Mouse (Mus musculus): ENCODE measurements at regions not wholly inside any gene's neighbourhood (a gene's known extent, or its start where the extent isn't known, plus 50 kb on each side); places are given as distances from the start of the nearest gene placed in this dataset.

DNA sequence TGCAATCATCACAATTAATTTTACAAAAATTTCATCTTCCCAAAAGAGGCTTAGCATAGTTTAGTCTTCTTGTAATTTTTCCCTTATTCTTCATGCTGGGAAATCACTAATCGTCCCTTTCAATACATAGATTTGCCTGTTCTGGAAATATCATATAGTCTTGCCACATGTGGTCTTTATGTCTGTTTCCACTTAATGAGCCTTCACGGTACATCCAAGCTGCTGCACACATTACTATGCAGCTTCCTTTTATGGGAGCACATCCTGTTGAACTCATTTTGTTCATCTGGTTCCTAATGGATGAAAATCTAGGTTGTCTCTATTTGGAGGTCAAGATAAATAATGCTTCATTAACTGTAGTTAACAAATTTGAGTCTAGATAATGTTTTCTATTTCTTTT is 180.9 kb downstream of the Olfr1505 start:
- Histone ChIP-seq H3K9ac (ENCODE audit: low read length) (no peak overlapping the region), H3K4me1 (ENCODE audit: control insufficient read depth, insufficient read depth, low read length) (0 out of 2 replicates have a peak, but pooled peaks cover 3% of the 10 kb centered on the region), H3K36me3 (ENCODE audit: control insufficient read depth, insufficient read depth, low read length) (no peaks in the 10 kb centered on the region), H3K27ac (replicated peaks; ENCODE audit: low read depth, low read length) (no peak overlapping the region), H3K27me3 (ENCODE audit: control insufficient read depth, insufficient read depth, low read length) (no peaks in the 10 kb centered on the region), H3K9me3 (ENCODE audit: control insufficient read depth, low read length) (no peaks in the 10 kb centered on the region), H3K4me3 (ENCODE audit: low read depth, low read length) (no peak overlapping the region), H3K4me2 (ENCODE audit: low read depth, severe bottlenecking) (no peak overlapping the region)
- DNase-seq (ENCODE audit: low spot score) = no peak
- WGBS = 43% methylated on average over 2 of the region's 2 CpGs
- ATAC-seq (ENCODE audit: insufficient number of reproducible peaks, low FRiP score, low TSS enrichment, low read depth) = no peak

DNA sequence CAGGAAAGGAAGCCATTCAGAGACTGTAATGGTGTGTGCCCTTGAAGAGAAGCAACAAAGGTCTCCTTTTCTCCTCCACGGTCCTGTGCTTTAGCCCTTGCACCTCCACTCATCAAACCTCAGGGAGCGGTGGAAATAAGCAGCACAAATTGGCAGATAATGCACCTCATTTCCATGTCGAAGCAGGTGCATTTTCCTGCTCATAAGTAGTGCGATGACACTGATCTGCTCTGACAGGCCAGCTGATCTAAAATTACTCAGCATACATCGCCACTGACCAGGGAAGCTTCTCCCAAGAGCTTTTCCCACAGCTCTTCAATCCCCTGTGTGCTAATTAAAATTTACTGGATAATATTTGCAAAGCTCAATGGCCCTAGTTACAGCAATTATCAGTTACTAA is 182.9 kb downstream of the Olfr1505 start:
- Histone ChIP-seq H3K36me3 (ENCODE audit: control insufficient read depth, insufficient read depth, low read length) (no peaks in the 10 kb centered on the region), H3K9me3 (ENCODE audit: control insufficient read depth, low read length) (no peaks in the 10 kb centered on the region), H3K4me3 (ENCODE audit: low read depth, low read length) (no peak overlapping the region), H3K4me2 (ENCODE audit: low read depth, severe bottlenecking) (no peak overlapping the region), H3K9ac (ENCODE audit: low read length) (no peak overlapping the region), H3K4me1 (ENCODE audit: control insufficient read depth, insufficient read depth, low read length) (0 out of 2 replicates have a peak, but pooled peaks cover 3% of the 10 kb centered on the region), H3K27me3 (ENCODE audit: control insufficient read depth, insufficient read depth, low read length) (no peaks in the 10 kb centered on the region), H3K27ac (replicated peaks; ENCODE audit: low read depth, low read length) (no peak overlapping the region)
- no peak for ATAC-seq (ENCODE audit: insufficient number of reproducible peaks, low FRiP score, low TSS enrichment, low read depth)
- DNase-seq (ENCODE audit: low spot score) = no peak
- 84% methylated on average over 5 of the region's 5 CpGs for WGBS

DNA sequence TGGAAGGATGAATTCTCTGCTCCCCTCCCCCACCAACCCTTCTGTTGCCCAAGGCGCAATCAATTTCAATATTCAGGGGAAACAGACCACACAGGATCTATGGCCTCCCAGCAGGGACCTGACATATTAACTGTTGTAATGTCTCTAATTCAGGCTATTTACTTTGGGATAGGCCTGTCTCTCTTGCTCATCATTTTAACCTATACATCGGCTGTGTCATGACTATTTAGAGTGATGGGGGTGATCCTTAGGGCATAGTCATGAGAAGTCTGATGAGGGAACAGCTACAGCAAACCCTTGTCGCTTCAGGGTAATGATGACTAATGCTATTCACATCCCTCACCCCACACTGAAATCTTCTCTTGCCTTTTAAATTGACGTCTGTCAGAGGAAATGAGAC is 195.8 kb downstream of the Olfr1505 start:
- no peak overlapping the region for H3K27ac ChIP-seq (replicated peaks; ENCODE audit: low read depth, low read length)
- no peaks in the 10 kb centered on the region for H3K36me3 ChIP-seq (ENCODE audit: control insufficient read depth, insufficient read depth, low read length)
- no peak overlapping the region for H3K4me2 ChIP-seq (ENCODE audit: low read depth, severe bottlenecking)
- H3K9me3 ChIP-seq (ENCODE audit: control insufficient read depth, low read length) = no peaks in the 10 kb centered on the region
- 63% methylated on average over 4 of the region's 4 CpGs for whole genome bisulfite sequencing
- H3K4me1 ChIP-seq (ENCODE audit: control insufficient read depth, insufficient read depth, low read length) = no peaks in the 10 kb centered on the region
- H3K4me3 ChIP-seq (ENCODE audit: low read depth, low read length) = no peak overlapping the region
- ATAC-seq (ENCODE audit: insufficient number of reproducible peaks, low FRiP score, low TSS enrichment, low read depth) = no peak
- H3K9ac ChIP-seq (ENCODE audit: low read length) = no peak overlapping the region
- no peaks in the 10 kb centered on the region for H3K27me3 ChIP-seq (ENCODE audit: control insufficient read depth, insufficient read depth, low read length)
- DNase-seq (ENCODE audit: low spot score) = no peak

DNA sequence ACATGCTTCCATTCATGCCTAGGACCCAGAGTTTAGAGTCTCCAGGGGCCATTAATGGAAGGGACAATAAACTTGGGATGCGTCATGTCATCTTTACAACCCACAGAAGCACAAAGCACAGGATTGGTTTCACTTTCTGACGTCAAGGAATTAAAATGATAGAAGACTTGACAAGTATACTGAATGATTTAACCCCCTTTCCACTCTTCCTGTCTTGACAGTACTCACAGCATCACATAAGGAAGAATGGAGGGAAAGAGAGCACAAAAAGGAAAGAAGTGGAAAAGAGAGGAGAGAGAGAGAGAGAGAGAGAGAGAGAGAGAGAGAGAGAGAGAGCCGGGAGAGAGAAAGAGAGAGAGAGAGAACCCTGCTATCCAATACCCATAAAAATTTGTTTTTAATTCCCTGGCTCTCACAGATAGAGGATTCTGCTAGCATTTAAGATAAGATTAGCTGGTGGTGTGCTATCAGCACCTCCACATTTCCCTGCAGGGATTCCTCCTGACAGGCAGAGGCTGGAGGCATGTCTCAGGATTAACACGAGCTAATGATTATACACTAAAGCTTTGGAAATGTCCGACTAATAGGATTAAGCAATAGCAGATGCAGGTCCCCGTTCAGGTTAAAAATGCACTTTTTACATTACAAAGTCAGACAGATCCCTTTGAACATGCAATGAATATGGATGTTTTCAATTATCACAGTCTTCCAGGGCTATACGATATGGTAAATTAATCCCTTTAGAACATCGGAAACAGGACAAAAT is 210.2 kb downstream of the Olfr1505 start:
- H3K9me3 ChIP-seq (ENCODE audit: control insufficient read depth, low read length) = no peaks in the 10 kb centered on the region
- H3K27me3 ChIP-seq (ENCODE audit: control insufficient read depth, insufficient read depth, low read length) = no peaks in the 10 kb centered on the region
- WGBS = 13% methylated on average over 7 of the region's 8 CpGs
- ATAC-seq (ENCODE audit: insufficient number of reproducible peaks, low FRiP score, low TSS enrichment, low read depth) (no peak), DNase-seq (ENCODE audit: low spot score) (no peak)
- H3K27ac ChIP-seq (replicated peaks; ENCODE audit: low read depth, low read length) = no peak overlapping the region
- H3K9ac ChIP-seq (ENCODE audit: low read length) = no peak overlapping the region
- H3K4me2 ChIP-seq (ENCODE audit: low read depth, severe bottlenecking) = no peak overlapping the region
- H3K4me3 ChIP-seq (ENCODE audit: low read depth, low read length) = no peak overlapping the region
- H3K4me1 ChIP-seq (ENCODE audit: control insufficient read depth, insufficient read depth, low read length) = peaks cover 8% of the 10 kb centered on the region; the same call in 1 of the 2 replicates
- no peaks in the 10 kb centered on the region for H3K36me3 ChIP-seq (ENCODE audit: control insufficient read depth, insufficient read depth, low read length)

DNA sequence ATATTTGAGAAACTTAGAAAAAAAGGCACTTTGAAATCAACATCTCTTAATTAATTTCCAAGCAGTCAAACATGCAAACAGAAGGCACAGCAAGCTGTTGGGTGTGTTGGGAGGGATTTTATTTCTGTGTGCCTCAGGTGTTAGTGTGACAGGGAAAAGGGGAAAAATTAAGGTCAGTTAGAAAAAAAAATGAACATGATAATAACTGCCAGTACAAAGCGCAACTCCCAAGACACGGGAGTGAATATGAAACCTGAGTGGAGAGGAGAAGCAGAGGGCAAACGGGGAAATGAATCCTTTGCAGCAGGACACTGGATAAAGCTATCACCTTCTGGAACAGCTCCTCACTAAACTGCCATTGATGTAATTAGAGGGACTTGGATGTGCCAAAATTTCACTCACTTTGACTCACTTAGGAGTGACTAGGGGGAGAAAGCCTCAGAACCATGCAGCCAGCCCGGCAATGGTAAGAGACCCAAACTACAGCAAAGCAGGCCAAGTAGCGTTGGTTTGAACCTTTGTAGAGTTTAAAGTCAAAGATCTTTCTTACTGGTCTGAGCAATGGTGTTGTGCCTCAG is 211.0 kb downstream of the Olfr1505 start:
- Histone ChIP-seq H3K27me3 (ENCODE audit: control insufficient read depth, insufficient read depth, low read length) (no peaks in the 10 kb centered on the region), H3K36me3 (ENCODE audit: control insufficient read depth, insufficient read depth, low read length) (no peaks in the 10 kb centered on the region), H3K27ac (replicated peaks; ENCODE audit: low read depth, low read length) (no peak overlapping the region), H3K4me2 (ENCODE audit: low read depth, severe bottlenecking) (no peak overlapping the region), H3K9me3 (ENCODE audit: control insufficient read depth, low read length) (no peaks in the 10 kb centered on the region), H3K9ac (ENCODE audit: low read length) (no peak overlapping the region), H3K4me1 (ENCODE audit: control insufficient read depth, insufficient read depth, low read length) (peaks cover 11% of the 10 kb centered on the region; the same call in 1 of the 2 replicates), H3K4me3 (ENCODE audit: low read depth, low read length) (no peak overlapping the region)
- 30% methylated on average over 5 of the region's 5 CpGs for WGBS
- DNase-seq (ENCODE audit: low spot score) (no peak), ATAC-seq (ENCODE audit: insufficient number of reproducible peaks, low FRiP score, low TSS enrichment, low read depth) (no peak)

DNA sequence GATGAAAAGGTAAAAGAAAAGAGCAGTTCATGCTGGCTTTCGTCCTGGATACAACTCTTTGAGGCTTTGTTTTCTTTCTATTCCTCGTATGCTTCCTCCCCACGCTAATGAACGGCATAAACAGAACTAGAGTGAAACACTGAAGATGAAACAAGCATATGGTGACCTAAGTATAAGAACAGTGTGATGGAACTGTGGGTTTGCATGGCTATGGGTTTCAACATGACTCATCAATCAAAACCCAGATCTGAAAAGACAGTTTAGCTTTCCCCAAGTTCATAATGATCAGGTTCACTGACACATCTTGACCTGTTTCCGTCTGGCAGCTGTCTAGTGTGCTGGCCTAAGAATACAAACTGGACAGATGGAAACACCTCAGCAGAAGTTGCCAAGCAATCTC is 211.7 kb downstream of the Olfr1505 start:
- Histone ChIP-seq H3K27ac (replicated peaks; ENCODE audit: low read depth, low read length) (no peak overlapping the region), H3K4me1 (ENCODE audit: control insufficient read depth, insufficient read depth, low read length) (peaks cover 11% of the 10 kb centered on the region; the same call in 1 of the 2 replicates), H3K36me3 (ENCODE audit: control insufficient read depth, insufficient read depth, low read length) (no peaks in the 10 kb centered on the region), H3K4me3 (ENCODE audit: low read depth, low read length) (no peak overlapping the region), H3K9me3 (ENCODE audit: control insufficient read depth, low read length) (no peaks in the 10 kb centered on the region), H3K27me3 (ENCODE audit: control insufficient read depth, insufficient read depth, low read length) (no peaks in the 10 kb centered on the region), H3K9ac (ENCODE audit: low read length) (no peak overlapping the region), H3K4me2 (ENCODE audit: low read depth, severe bottlenecking) (no peak overlapping the region)
- WGBS = 56% methylated on average over 5 of the region's 5 CpGs
- DNase-seq (ENCODE audit: low spot score) (no peak), ATAC-seq (ENCODE audit: insufficient number of reproducible peaks, low FRiP score, low TSS enrichment, low read depth) (no peak)

DNA sequence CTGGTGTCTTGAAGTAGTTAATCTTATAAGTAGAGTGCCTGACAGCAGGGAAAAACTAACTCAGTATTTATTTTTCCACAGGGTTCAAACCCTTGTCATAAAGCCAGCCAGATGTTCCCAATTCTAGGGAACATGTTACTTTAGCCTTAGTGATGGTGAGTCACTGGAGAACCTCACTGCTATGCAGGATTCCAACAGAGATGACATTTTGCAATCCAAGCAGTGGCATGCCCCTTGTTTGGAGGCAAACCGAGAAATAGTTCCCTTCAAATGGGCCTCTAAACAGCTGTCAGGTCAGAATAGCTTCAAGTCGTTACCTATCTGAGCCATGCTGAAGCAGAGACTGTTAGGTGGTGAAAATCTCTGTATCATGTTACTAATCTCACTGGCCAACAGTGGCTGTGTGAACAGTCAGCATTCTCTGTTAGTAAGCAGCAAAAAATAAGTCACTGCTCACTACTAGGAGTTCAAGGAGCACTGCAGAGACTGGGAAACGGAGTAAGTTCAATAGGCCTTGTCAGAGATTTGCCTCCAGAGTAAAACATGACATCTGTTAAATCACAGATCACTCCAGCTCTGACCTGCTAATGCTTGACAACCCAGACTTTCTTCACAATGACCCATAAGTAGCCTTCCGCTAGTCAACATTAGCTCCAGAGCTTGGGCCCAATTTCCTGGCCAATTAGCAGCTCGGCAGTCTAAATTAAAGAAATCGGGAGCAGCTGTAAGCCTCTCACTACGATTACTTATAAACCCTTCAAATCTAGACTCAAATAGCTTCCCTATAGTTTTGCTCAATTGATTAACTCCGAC is 215.3 kb downstream of the Olfr1505 start:
- no peak overlapping the region for H3K4me2 ChIP-seq (ENCODE audit: low read depth, severe bottlenecking)
- H3K27me3 ChIP-seq (ENCODE audit: control insufficient read depth, insufficient read depth, low read length) = no peaks in the 10 kb centered on the region
- DNase-seq (ENCODE audit: low spot score) (peak; percentile 44), ATAC-seq (ENCODE audit: insufficient number of reproducible peaks, low FRiP score, low TSS enrichment, low read depth) (peak; percentile 76)
- no peaks in the 10 kb centered on the region for H3K36me3 ChIP-seq (ENCODE audit: control insufficient read depth, insufficient read depth, low read length)
- H3K4me3 ChIP-seq (ENCODE audit: low read depth, low read length) = no peak overlapping the region
- H3K9me3 ChIP-seq (ENCODE audit: control insufficient read depth, low read length) = no peaks in the 10 kb centered on the region
- WGBS = 13% methylated on average over 8 of the region's 8 CpGs
- H3K4me1 ChIP-seq (ENCODE audit: control insufficient read depth, insufficient read depth, low read length) = peaks cover 10% of the 10 kb centered on the region; the same call in 1 of the 2 replicates
- no peak overlapping the region for H3K9ac ChIP-seq (ENCODE audit: low read length)
- H3K27ac ChIP-seq (replicated peaks; ENCODE audit: low read depth, low read length) = no peak overlapping the region

DNA sequence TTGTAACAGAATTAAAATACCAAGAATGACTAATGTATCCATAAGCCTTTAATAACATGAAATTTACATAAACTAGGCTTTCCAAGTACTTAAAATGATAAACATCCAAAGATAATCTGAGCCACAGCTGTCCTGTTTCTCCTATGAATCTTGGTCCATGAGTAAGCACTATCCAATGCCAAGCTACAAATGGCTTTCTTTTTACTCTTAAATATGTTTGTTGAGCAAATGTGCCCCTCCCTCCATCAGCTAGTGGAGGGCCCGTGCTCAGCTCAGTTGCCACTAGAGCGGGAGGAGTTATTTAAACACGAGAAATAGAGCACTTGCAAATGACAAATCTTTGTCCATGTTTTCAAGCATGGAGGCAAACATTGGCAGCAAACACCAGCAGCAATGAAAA is 247.9 kb downstream of the Olfr1505 start:
- no peaks in the 10 kb centered on the region for H3K4me1 ChIP-seq (ENCODE audit: control insufficient read depth, insufficient read depth, low read length)
- H3K4me3 ChIP-seq (ENCODE audit: low read depth, low read length) = no peak overlapping the region
- H3K36me3 ChIP-seq (ENCODE audit: control insufficient read depth, insufficient read depth, low read length) = no peaks in the 10 kb centered on the region
- DNase-seq (ENCODE audit: low spot score) (no peak), ATAC-seq (ENCODE audit: insufficient number of reproducible peaks, low FRiP score, low TSS enrichment, low read depth) (no peak)
- no peak overlapping the region for H3K9ac ChIP-seq (ENCODE audit: low read length)
- no peaks in the 10 kb centered on the region for H3K9me3 ChIP-seq (ENCODE audit: control insufficient read depth, low read length)
- H3K27me3 ChIP-seq (ENCODE audit: control insufficient read depth, insufficient read depth, low read length) = no peaks in the 10 kb centered on the region
- 73% methylated on average over 3 of the region's 3 CpGs for WGBS
- H3K4me2 ChIP-seq (ENCODE audit: low read depth, severe bottlenecking) = no peak overlapping the region
- H3K27ac ChIP-seq (replicated peaks; ENCODE audit: low read depth, low read length) = no peak overlapping the region

Measured in limb, embryonic 11.5 days (tissue).